Comparison of ENCODE assay signal across 9 mouse cellular contexts in genomic region chr8:106534449-106534848, GRCm38 (mm10). TPM values are rescaled to one million over a fixed set of nuclear protein-coding genes. Genes with fewer than 3 reads are reported as not detected.
A peak's percentile ranks its signal among the peaks of the same experiment; 100 is the strongest.
DNase-seq lines count a peak whose midpoint lies in the region; ATAC-seq and TF ChIP-seq lines count a peak whose summit lies in the region.
"Had no signal": no experiment of that assay in that cellular context is flagged by ENCODE, and none has a peak within 500 bp of the region (broad histone marks: within the 10 kb centered on the region; RNA-seq: fewer than 3 reads in every experiment).

No protein-coding gene starts in this region.

- dilution Hi-C loops in CH12.LX (cut with MboI; ENCODE audit: extremely low pct_ligation_motif_present, extremely low pct_unique_long_range_greater_than_20kb, low sequenced_read_pairs) = no loop called here

- H3K27me3 ChIP-seq in hindbrain, embryonic 10.5 days (ENCODE audit: insufficient read depth, poor library complexity, severe bottlenecking) = no peaks in the 10 kb centered on the region
- no peaks in the 10 kb centered on the region for H3K27me3 ChIP-seq in hindbrain, embryonic 13.5 days
- H3K27me3 ChIP-seq in CH12.LX (replicated peaks) = no peaks in the 10 kb centered on the region

- H3K4me1 ChIP-seq in hindbrain, embryonic 10.5 days (replicated peaks) = peaks cover 6% of the 10 kb centered on the region
- H3K4me1 ChIP-seq in hindbrain, embryonic 13.5 days (replicated peaks) = peaks cover 9% of the 10 kb centered on the region
- peaks cover 3 to 5% of the 10 kb centered on the region in 2 experiments; a peak in 3 of 4 replicates for H3K4me1 ChIP-seq in CH12.LX (ENCODE audit: control insufficient read depth in 1 of 2, insufficient read depth in 2 of 2)

- H3K9ac ChIP-seq in hindbrain, embryonic 13.5 days = no peak overlapping the region
- no peak overlapping the region for H3K9ac ChIP-seq in CH12.LX (ENCODE audit: insufficient read depth, low read depth)

- in situ Hi-C loops in CH12.LX (cut with MboI; ENCODE audit: low pct_ligation_motif_present, low pct_unique_long_range_greater_than_20kb, low sequenced_read_pairs) = no loop called here

- no peak overlapping the region for H3K4me2 ChIP-seq in hindbrain, embryonic 13.5 days
- no peak overlapping the region for H3K4me2 ChIP-seq in CH12.LX (ENCODE audit: insufficient read depth, low read depth, poor library complexity, severe bottlenecking)

- TF ChIP-seq EP300 in CH12.LX (IDR thresholded peaks at IDR 0.05; ENCODE audit: low read length) = no peak

- ATAC-seq in hindbrain, embryonic 13.5 days (ENCODE audit: low FRiP score) = no peak

- TF ChIP-seq RAD21 in CH12.LX (IDR thresholded peaks at IDR 0.05; ENCODE audit: low read depth, low read length) = peak; percentile 73

- no peaks in the 10 kb centered on the region for H3K79me2 ChIP-seq in CH12.LX (replicated peaks; ENCODE audit: control insufficient read depth, extremely low read depth, insufficient read depth, poor library complexity, severe bottlenecking)

- TF ChIP-seq CTCF in CH12.LX (conservative IDR thresholded peaks at IDR 0.05 in 1 of 2, IDR thresholded peaks at IDR 0.05 in 1 of 2; ENCODE audit: low read depth in 2 of 2, low read length in 2 of 2) = peak; percentile 96 to 99

- no peak overlapping the region for H3K27ac ChIP-seq in hindbrain, embryonic 10.5 days
- H3K27ac ChIP-seq in hindbrain, embryonic 13.5 days = no peak overlapping the region
- H3K27ac ChIP-seq in CH12.LX (ENCODE audit: insufficient read depth, low read depth) = no peak overlapping the region

- no peak overlapping the region for H3K4me3 ChIP-seq in hindbrain, embryonic 10.5 days
- no peak overlapping the region for H3K4me3 ChIP-seq in hindbrain, embryonic 13.5 days
- no peak overlapping the region for H3K4me3 ChIP-seq in CH12.LX (replicated peaks in 1 of 3; ENCODE audit: low read depth in 2 of 3, low read length in 2 of 3, poor library complexity in 1 of 3)

- no peaks in the 10 kb centered on the region for H3K9me3 ChIP-seq in hindbrain, embryonic 10.5 days
- H3K9me3 ChIP-seq in hindbrain, embryonic 13.5 days = no peaks in the 10 kb centered on the region
- no peaks in the 10 kb centered on the region for H3K9me3 ChIP-seq in CH12.LX (replicated peaks; ENCODE audit: low read length)

- peaks cover 3% of the 10 kb centered on the region; the same call in 1 of the 2 replicates for H3K36me3 ChIP-seq in hindbrain, embryonic 10.5 days
- no peaks in the 10 kb centered on the region for H3K36me3 ChIP-seq in hindbrain, embryonic 13.5 days
- H3K36me3 ChIP-seq in CH12.LX (replicated peaks in 1 of 2; ENCODE audit: control insufficient read depth in 1 of 2, insufficient read depth in 1 of 2, low read length in 1 of 2) = no peaks in the 10 kb centered on the region

- TF ChIP-seq POLR2A in CH12.LX (IDR thresholded peaks at IDR 0.05; ENCODE audit: low read depth, low read length) = no peak

- DNase-seq in hindbrain, embryonic 10.5 days (ENCODE audit: low spot score) = peak; percentile 32
- peak; percentile 85 for DNase-seq in CH12.LX (ENCODE audit: extremely low read depth)
- peak; percentile 46 to 70 for DNase-seq in adrenal gland, postnatal 36 days
- DNase-seq in frontal cortex, postnatal 36 days (ENCODE audit: low spot score in 2 of 2) = peak; percentile 26 to 33
- DNase-seq in layer of hippocampus, postnatal 14 days (ENCODE audit: low spot score in 2 of 2) = peak; percentile 34 to 50
- peak; percentile 36 to 50 for DNase-seq in natural killer cell, adult 2 months (ENCODE audit: low spot score in 2 of 2)
- DNase-seq in thymus, postnatal 4 days = peak; percentile 77

- WGBS in hindbrain, embryonic 10.5 days = 45% methylated on average over 6 of the region's 6 CpGs
- WGBS in hindbrain, embryonic 13.5 days = 36% methylated on average over 6 of the region's 6 CpGs

TF ChIP-seq in CH12.LX, 34 proteins besides CTCF, POLR2A, EP300 and RAD21:
- no peak for TF ChIP-seq GABPA (IDR thresholded peaks at IDR 0.05; ENCODE audit: insufficient replicate concordance, low read depth, low read length)
- TF ChIP-seq ZC3H11A (IDR thresholded peaks at IDR 0.05; ENCODE audit: low read depth, low read length) = 0 out of 2 replicates have a peak, but pooled peaks have one; percentile 6
- peak; percentile 34; the same call in 1 of the 2 replicates for TF ChIP-seq NELFE (IDR thresholded peaks at IDR 0.05; ENCODE audit: low read depth, low read length)
- TF ChIP-seq MYC (IDR thresholded peaks at IDR 0.05; ENCODE audit: low read depth, low read length) = peak; percentile 87
- peak; percentile 71; the same call in 1 of the 2 replicates for TF ChIP-seq MAX (IDR thresholded peaks at IDR 0.05; ENCODE audit: low read length)
- no peak for TF ChIP-seq CHD1 (IDR thresholded peaks at IDR 0.05; ENCODE audit: low read depth, low read length)
- TF ChIP-seq PAX5 (IDR thresholded peaks at IDR 0.05; ENCODE audit: low read length) = no peak
- TF ChIP-seq E2F4 (IDR thresholded peaks at IDR 0.05; ENCODE audit: insufficient replicate concordance, low read depth, low read length) = no peak
- no peak for TF ChIP-seq HCFC1 (IDR thresholded peaks at IDR 0.05; ENCODE audit: low read depth, low read length)
- TF ChIP-seq BHLHE40 (IDR thresholded peaks at IDR 0.05; ENCODE audit: low read depth, low read length) = peak; percentile 70
- TF ChIP-seq UBTF (IDR thresholded peaks at IDR 0.05; ENCODE audit: low read depth, low read length) = no peak
- TF ChIP-seq JUND (conservative IDR thresholded peaks at IDR 0.05; ENCODE audit: low read depth, low read length) = 0 out of 2 replicates have a peak, but pooled peaks have one; percentile 19
- no peak for TF ChIP-seq MXI1 (IDR thresholded peaks at IDR 0.05; ENCODE audit: low read depth, low read length)
- no peak for TF ChIP-seq JUN (IDR thresholded peaks at IDR 0.05; ENCODE audit: insufficient read depth, low read depth, low read length)
- peak; percentile 92 for TF ChIP-seq SMC3 (IDR thresholded peaks at IDR 0.05; ENCODE audit: low read depth, low read length)
- no peak for TF ChIP-seq POLR2AphosphoS2 (IDR thresholded peaks at IDR 0.05; ENCODE audit: low read depth, low read length)
- peak; percentile 53; the same call in 1 of the 2 replicates for TF ChIP-seq TCF12 (IDR thresholded peaks at IDR 0.05; ENCODE audit: low read depth, low read length)
- TF ChIP-seq ELF1 (IDR thresholded peaks at IDR 0.05; ENCODE audit: low read depth, low read length) = no peak
- no peak for TF ChIP-seq ZMIZ1 (IDR thresholded peaks at IDR 0.05; ENCODE audit: low read depth, low read length)
- TF ChIP-seq MEF2A (IDR thresholded peaks at IDR 0.05; ENCODE audit: borderline replicate concordance, low read depth, low read length) = peak; percentile 68
- 0 out of 2 replicates have a peak, but pooled peaks have one; percentile 14 for TF ChIP-seq ZNF384 (IDR thresholded peaks at IDR 0.05; ENCODE audit: low read depth, low read length)

RNA-seq across cellular contexts. Expression of gene Cdh3, which starts 23.8 kb away (rescaled TPM):
- polyA plus RNA-seq in hindbrain, embryonic 10.5 days (2016; fragmentation: Nextera tagmentation; extraction: Ambion mirVana) = 8.2 and 11.3 TPM in 2 replicates
- polyA plus RNA-seq in hindbrain, embryonic 13.5 days (2015; fragmentation: Nextera tagmentation; extraction: Ambion mirVana) = 2.3 and 2.7 TPM in 2 replicates
- total RNA-seq in CH12.LX (2012; rRNA removed) (not detected in 2 replicates), CH12.LX (2014; rRNA removed) (not detected in 2 replicates)
- polyA plus RNA-seq in CH12.LX (2012; ENCODE audit: insufficient read length, low read depth) = not detected in 2 replicates
- total RNA-seq in adrenal gland, postnatal 36 days (2021) = under 1 TPM; 0.23 to 0.86 TPM
- 1 to 10 TPM in 1 of 2 experiments, under 1 TPM in 1; 0.12 to 1.5 TPM for total RNA-seq in layer of hippocampus, postnatal 14 days (2021)

RNA-seq across cellular contexts. Expression of gene 6030452D12Rik, which starts 34.1 kb away (rescaled TPM):
- not detected in 2 replicates for polyA plus RNA-seq in hindbrain, embryonic 10.5 days (2016; fragmentation: Nextera tagmentation; extraction: Ambion mirVana)
- not detected in 2 replicates for polyA plus RNA-seq in hindbrain, embryonic 13.5 days (2015; fragmentation: Nextera tagmentation; extraction: Ambion mirVana)
- total RNA-seq in CH12.LX (2012; rRNA removed) = not detected in 2 replicates
- total RNA-seq in CH12.LX (2014; rRNA removed) = not detected in 2 replicates
- not detected in 2 replicates for polyA plus RNA-seq in CH12.LX (2012; ENCODE audit: insufficient read length, low read depth)
- not detected for total RNA-seq in adrenal gland, postnatal 36 days (2021)
- not detected for total RNA-seq in layer of hippocampus, postnatal 14 days (2021)
- polyA plus RNA-seq: frontal cortex, adult 2 months had no signal

RNA-seq across cellular contexts. Expression of gene Gm10073, which starts 38.8 kb away (rescaled TPM):
- 6.2 and 8.0 TPM in 2 replicates for polyA plus RNA-seq in hindbrain, embryonic 10.5 days (2016; fragmentation: Nextera tagmentation; extraction: Ambion mirVana)
- polyA plus RNA-seq in hindbrain, embryonic 13.5 days (2015; fragmentation: Nextera tagmentation; extraction: Ambion mirVana) = 6.1 and 9.5 TPM in 2 replicates
- total RNA-seq in CH12.LX (2012; rRNA removed) (94.9 and 117 TPM in 2 replicates), CH12.LX (2014; rRNA removed) (185 and 224 TPM in 2 replicates)
- polyA plus RNA-seq in CH12.LX (2012; ENCODE audit: insufficient read length, low read depth) = 21.6 and 21.7 TPM in 2 replicates
- total RNA-seq in adrenal gland, postnatal 36 days (2021) = 100 to 1,000 TPM; 132 to 140 TPM
- 100 to 1,000 TPM in 1 of 2 experiments, 10 to 100 TPM in 1; 83.2 to 104 TPM for total RNA-seq in layer of hippocampus, postnatal 14 days (2021)

Comparison
In these comparisons a context has a peak if more than half of its experiments do, and no peak if none do; other contexts are left out.
1. DNase-seq: peak in every context shown above with its lines; median percentile 85 in CH12.LX; 77 in thymus, postnatal 4 days; 58 in adrenal gland, postnatal 36 days; 43 in natural killer cell, adult 2 months; 42 in layer of hippocampus, postnatal 14 days; 32 in hindbrain, embryonic 10.5 days; 30 in frontal cortex, postnatal 36 days.